ENCODE assay signal across 8 mouse cellular contexts in genomic region chr9:46392641-46393321, GRCm38 (mm10).
DNase-seq lines count a peak whose midpoint lies in the region; ATAC-seq and TF ChIP-seq lines count a peak whose summit lies in the region.
"Had no signal": no experiment of that assay in that cellular context is flagged by ENCODE, and none has a peak within 500 bp of the region (broad histone marks: within the 10 kb centered on the region; RNA-seq: fewer than 3 reads in every experiment).

No protein-coding gene starts in this region.

- no peaks in the 10 kb centered on the region for H3K36me3 ChIP-seq in forebrain, embryonic 16.5 days (ENCODE audit: control insufficient read depth, insufficient read depth)
- no peaks in the 10 kb centered on the region for H3K36me3 ChIP-seq in midbrain, embryonic 16.5 days (ENCODE audit: control insufficient read depth, insufficient read depth, low read length)
- no peaks in the 10 kb centered on the region for H3K36me3 ChIP-seq in testis, adult 2 months (ENCODE audit: control insufficient read depth, insufficient read depth, low read length)
- H3K36me3 ChIP-seq: stomach, embryonic 15.5 days had no signal

- peak overlapping the region; percentile 29 for H3K4me2 ChIP-seq in forebrain, embryonic 16.5 days (ENCODE audit: low read length)
- H3K4me2 ChIP-seq in midbrain, embryonic 16.5 days (ENCODE audit: low read length), result peak overlapping the region; percentile 44
- H3K4me2 ChIP-seq: stomach, embryonic 15.5 days had no signal

- H3K4me3 ChIP-seq in forebrain, embryonic 16.5 days (replicated peaks; ENCODE audit: low read length), result no peak overlapping the region
- H3K4me3 ChIP-seq in midbrain, embryonic 16.5 days (ENCODE audit: low read depth, low read length), result no peak overlapping the region
- no peak overlapping the region; the same call in 1 of the 2 replicates for H3K4me3 ChIP-seq in testis, adult 2 months (ENCODE audit: control insufficient read depth, low read depth, low read length)
- H3K4me3 ChIP-seq: stomach, embryonic 15.5 days had no signal

- no peaks in the 10 kb centered on the region for H3K9me3 ChIP-seq in forebrain, embryonic 16.5 days (ENCODE audit: control insufficient read depth, low read length)
- no peaks in the 10 kb centered on the region for H3K9me3 ChIP-seq in midbrain, embryonic 16.5 days (replicated peaks; ENCODE audit: control insufficient read depth, low read length, poor library complexity, severe bottlenecking)
- H3K9me3 ChIP-seq: stomach, embryonic 15.5 days had no signal

- peaks cover 43% of the 10 kb centered on the region for H3K4me1 ChIP-seq in forebrain, embryonic 16.5 days (replicated peaks; ENCODE audit: control insufficient read depth, insufficient read depth, low read length)
- peaks cover 34% of the 10 kb centered on the region for H3K4me1 ChIP-seq in midbrain, embryonic 16.5 days (ENCODE audit: control insufficient read depth, insufficient read depth, low read length)
- H3K4me1 ChIP-seq in testis, adult 2 months (ENCODE audit: control insufficient read depth, insufficient read depth, low read length), result peaks cover 10% of the 10 kb centered on the region

- peak; percentile 83 for TF ChIP-seq CTCF in testis, adult 2 months (IDR thresholded peaks at IDR 0.05; ENCODE audit: control insufficient read depth, insufficient read depth, insufficient replicate concordance, low read depth, low read length)

- no peak overlapping the region for H3K27ac ChIP-seq in forebrain, embryonic 16.5 days (ENCODE audit: low read length)
- H3K27ac ChIP-seq in midbrain, embryonic 16.5 days (ENCODE audit: low read length), result no peak overlapping the region
- H3K27ac ChIP-seq in testis, adult 2 months (ENCODE audit: control insufficient read depth, insufficient read depth, low read depth, low read length), result no peak overlapping the region
- H3K27ac ChIP-seq: stomach, embryonic 15.5 days had no signal

- WGBS in forebrain, embryonic 16.5 days, result 4% methylated on average over 23 of the region's 23 CpGs
- WGBS in midbrain, embryonic 16.5 days, result 6% methylated on average over 23 of the region's 23 CpGs

- no peaks in the 10 kb centered on the region for H3K27me3 ChIP-seq in forebrain, embryonic 16.5 days (replicated peaks; ENCODE audit: control insufficient read depth, insufficient read depth, low read length)
- no peaks in the 10 kb centered on the region for H3K27me3 ChIP-seq in midbrain, embryonic 16.5 days (ENCODE audit: control insufficient read depth, insufficient read depth, low read depth, low read length)
- H3K27me3 ChIP-seq in testis, adult 2 months (ENCODE audit: control insufficient read depth, insufficient read depth, low read length), result no peaks in the 10 kb centered on the region

- peak; percentile 67 for ATAC-seq in cerebellum, adult (ENCODE audit: insufficient number of reproducible peaks, low FRiP score, low TSS enrichment)
- ATAC-seq in forebrain, embryonic 16.5 days, result no peak
- ATAC-seq in midbrain, embryonic 16.5 days, result no peak

- peak; percentile 24 for DNase-seq in NIH3T3 (ENCODE audit: low read depth)
- peak; percentile 17 for DNase-seq in induced T-regulatory cell, adult 2 months (ENCODE audit: low read depth)
- peak; percentile 63 for DNase-seq in left cerebral cortex, postnatal 4 days

- TF ChIP-seq POLR2A in testis, adult 2 months (IDR thresholded peaks at IDR 0.05; ENCODE audit: control insufficient read depth, low read depth, low read length), result no peak

- intact Hi-C loops in left cerebral cortex, postnatal 4 days (cut with DNase I), result no loop called here

- H3K9ac ChIP-seq in forebrain, embryonic 16.5 days (replicated peaks; ENCODE audit: low read depth, low read length), result no peak overlapping the region
- no peak overlapping the region; the same call in none of the 2 replicates for H3K9ac ChIP-seq in midbrain, embryonic 16.5 days (ENCODE audit: low read depth, low read length)
- H3K9ac ChIP-seq: stomach, embryonic 15.5 days had no signal
